In the genomic region with DNA sequence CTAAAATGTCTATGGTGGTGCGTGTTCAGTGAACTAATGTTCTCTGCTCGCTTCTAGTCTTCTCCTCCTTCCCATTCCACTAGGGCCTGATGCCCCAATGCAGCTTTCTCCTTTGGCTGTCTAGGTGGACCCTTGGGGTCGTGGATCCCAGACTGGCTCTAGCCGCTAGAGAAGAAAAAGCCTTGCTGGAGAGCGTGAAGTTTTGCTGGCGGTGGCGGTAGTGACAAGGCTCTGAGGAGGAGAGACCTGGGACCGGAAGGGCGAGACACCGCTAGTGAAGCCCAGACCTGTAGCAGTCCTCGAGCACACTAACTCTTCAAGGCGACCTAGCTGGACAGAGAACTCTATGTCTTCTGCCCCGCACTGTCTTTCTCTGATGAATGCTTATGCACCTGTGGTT, we compare ENCODE assay signal across 11 mouse cellular contexts. TPM values are rescaled to one million over a fixed set of nuclear protein-coding genes. Genes with fewer than 3 reads are reported as not detected.
DNase-seq lines count a peak whose midpoint lies in the region; ATAC-seq and TF ChIP-seq lines count a peak whose summit lies in the region.
"Had no signal": no experiment of that assay in that cellular context is flagged by ENCODE, and none has a peak within 500 bp of the region (broad histone marks: within the 10 kb centered on the region; RNA-seq: fewer than 3 reads in every experiment).

No protein-coding gene starts in this region.

- peak; percentile 32 for DNase-seq in ES-CJ7 (ENCODE audit: low read depth, low spot score)
- no peak for DNase-seq in forebrain, embryonic 14.5 days (ENCODE audit: low spot score)
- no peak for DNase-seq in frontal cortex, postnatal 14 days (ENCODE audit: low spot score in 2 of 2)
- no peak for DNase-seq in c-Kit-positive CD71-positive TER-119-positive erythroid progenitor cells, embryonic 14.5 days (ENCODE audit: low spot score)
- no peak for DNase-seq in lung, postnatal 36 days
- DNase-seq: gastrocnemius, adult 2 months; heart, postnatal 10 days; thymus, adult 2 months had no signal

- H3K9me3 ChIP-seq in E14TG2a.4 (ENCODE audit: low read length): no peaks in the 10 kb centered on the region
- H3K9me3 ChIP-seq in forebrain, embryonic 14.5 days (replicated peaks; ENCODE audit: control insufficient read depth, low read length): no peaks in the 10 kb centered on the region
- H3K9me3 ChIP-seq in midbrain, embryonic 12.5 days: no peaks in the 10 kb centered on the region
- H3K9me3 ChIP-seq: embryonic facial prominence, embryonic 13.5 days had no signal

- H3K36me3 ChIP-seq in E14TG2a.4 (ENCODE audit: insufficient read depth, low read length): no peaks in the 10 kb centered on the region
- no peaks in the 10 kb centered on the region for H3K36me3 ChIP-seq in forebrain, embryonic 14.5 days (ENCODE audit: control insufficient read depth, insufficient read depth, low read length)
- H3K36me3 ChIP-seq in midbrain, embryonic 12.5 days: no peaks in the 10 kb centered on the region
- H3K36me3 ChIP-seq: embryonic facial prominence, embryonic 13.5 days had no signal

- no peak overlapping the region for H3K9ac ChIP-seq in forebrain, embryonic 14.5 days (ENCODE audit: low read length)
- peak overlapping the region; percentile 15 for H3K9ac ChIP-seq in midbrain, embryonic 12.5 days (replicated peaks)
- H3K9ac ChIP-seq: embryonic facial prominence, embryonic 13.5 days had no signal

- 2% methylated on average over 13 of the region's 13 CpGs for WGBS in forebrain, embryonic 14.5 days
- 1% methylated on average over 13 of the region's 13 CpGs for WGBS in midbrain, embryonic 12.5 days

- peak overlapping the region; percentile 54 for H3K4me2 ChIP-seq in forebrain, embryonic 14.5 days (ENCODE audit: low read length)
- H3K4me2 ChIP-seq in midbrain, embryonic 12.5 days (replicated peaks): peak overlapping the region; percentile 50
- H3K4me2 ChIP-seq: embryonic facial prominence, embryonic 13.5 days had no signal

- ATAC-seq in forebrain, embryonic 14.5 days: no peak
- ATAC-seq in midbrain, embryonic 12.5 days (ENCODE audit: low FRiP score, low read depth): no peak

- H3K4me1 ChIP-seq in E14TG2a.4 (replicated peaks; ENCODE audit: low read depth, low read length): peaks cover 82% of the 10 kb centered on the region
- H3K4me1 ChIP-seq in forebrain, embryonic 14.5 days (ENCODE audit: control insufficient read depth, insufficient read depth, low read length): peaks cover 18% of the 10 kb centered on the region
- peaks cover 59% of the 10 kb centered on the region for H3K4me1 ChIP-seq in midbrain, embryonic 12.5 days

- 0 out of 2 replicates have a peak overlapping the region, but pooled peaks have one; percentile 29 for H3K27ac ChIP-seq in forebrain, embryonic 14.5 days (ENCODE audit: low read depth, low read length)
- H3K27ac ChIP-seq in midbrain, embryonic 12.5 days (replicated peaks): peak overlapping the region; percentile 88
- H3K27ac ChIP-seq: embryonic facial prominence, embryonic 13.5 days; gastrocnemius, adult 2 months had no signal

- H3K27me3 ChIP-seq in E14TG2a.4 (ENCODE audit: insufficient read depth, low read length): peaks cover 71% of the 10 kb centered on the region
- peaks cover 55% of the 10 kb centered on the region for H3K27me3 ChIP-seq in forebrain, embryonic 14.5 days (replicated peaks; ENCODE audit: control insufficient read depth, insufficient read depth, low read length)
- H3K27me3 ChIP-seq in midbrain, embryonic 12.5 days: peaks cover 83% of the 10 kb centered on the region

- no peak for TF ChIP-seq CTCF in E14TG2a.4 (conservative IDR thresholded peaks at IDR 0.05; ENCODE audit: low read length)

- H3K4me3 ChIP-seq in E14TG2a.4 (replicated peaks; ENCODE audit: low read length): peak overlapping the region; percentile 78
- H3K4me3 ChIP-seq in forebrain, embryonic 14.5 days (ENCODE audit: low read depth, low read length): no peak overlapping the region
- H3K4me3 ChIP-seq in midbrain, embryonic 12.5 days: peak overlapping the region; percentile 33
- H3K4me3 ChIP-seq: embryonic facial prominence, embryonic 13.5 days; gastrocnemius, adult 2 months had no signal

RNA-seq across cellular contexts. Expression of a gene that starts 19.4 kb away (rescaled TPM):
- 28.7 and 30.5 TPM in 2 replicates for polyA plus RNA-seq in forebrain, embryonic 14.5 days (2014; fragmentation: Nextera tagmentation; extraction: Ambion mirVana)
- polyA plus RNA-seq in midbrain, embryonic 12.5 days (2016; fragmentation: Nextera tagmentation; extraction: Ambion mirVana): 33.3 and 39.7 TPM in 2 replicates
